Mouse (Mus musculus) CD4-positive helper T cell, adult 2 months (primary cell): ENCODE measurements at regions not wholly inside any gene's neighbourhood (a gene's known extent, or its start where the extent isn't known, plus 50 kb on each side); places are given as distances from the start of the nearest gene placed in this dataset.

ENCODE experiments used
- DNase-seq: peaks from one replicate; pipeline ENCODE4 v3.0.0-alpha.2; 2012; ENCODE audit warnings: low read depth, missing footprints, low spot score

DNA sequence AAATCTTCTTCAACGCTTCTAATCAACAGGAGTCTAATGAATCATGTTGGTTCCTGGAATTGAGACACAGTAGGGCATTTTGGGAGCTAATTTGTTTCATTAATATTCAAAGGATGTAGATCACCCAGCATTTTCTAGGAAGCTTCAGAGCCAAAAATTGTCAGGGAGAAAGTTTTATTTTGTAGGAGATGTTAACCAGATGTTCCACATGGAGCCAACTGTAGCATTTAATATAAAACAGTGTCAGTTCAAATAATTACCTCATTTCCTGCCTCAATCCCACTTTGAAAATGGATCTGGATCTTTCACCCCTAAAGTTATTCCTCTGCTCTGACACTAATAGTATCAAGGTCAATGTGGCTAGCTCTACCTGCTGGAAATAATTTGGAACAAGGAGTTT is 389.6 kb upstream of the Lmcd1 start:
- no peak for DNase-seq

DNA sequence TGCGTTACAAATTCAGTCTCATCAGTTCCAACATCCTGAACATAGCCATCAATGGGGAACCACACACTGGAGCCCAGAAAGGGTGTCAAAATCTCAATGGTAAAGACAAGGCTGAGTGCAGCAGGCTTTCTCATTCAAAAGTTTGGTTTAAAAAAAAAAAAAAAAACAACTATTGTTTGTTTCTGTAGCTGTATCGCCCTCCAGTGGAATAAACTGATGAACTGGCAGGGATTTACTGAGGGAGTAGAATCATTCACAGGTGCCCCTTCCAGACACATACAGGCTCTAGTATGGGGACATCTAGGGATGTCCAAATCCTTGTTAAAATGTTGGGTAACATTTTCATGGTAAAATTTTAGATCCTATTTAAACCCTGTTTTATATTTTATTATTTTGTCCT is 361.6 kb upstream of the Lmcd1 start:
- DNase-seq = no peak

DNA sequence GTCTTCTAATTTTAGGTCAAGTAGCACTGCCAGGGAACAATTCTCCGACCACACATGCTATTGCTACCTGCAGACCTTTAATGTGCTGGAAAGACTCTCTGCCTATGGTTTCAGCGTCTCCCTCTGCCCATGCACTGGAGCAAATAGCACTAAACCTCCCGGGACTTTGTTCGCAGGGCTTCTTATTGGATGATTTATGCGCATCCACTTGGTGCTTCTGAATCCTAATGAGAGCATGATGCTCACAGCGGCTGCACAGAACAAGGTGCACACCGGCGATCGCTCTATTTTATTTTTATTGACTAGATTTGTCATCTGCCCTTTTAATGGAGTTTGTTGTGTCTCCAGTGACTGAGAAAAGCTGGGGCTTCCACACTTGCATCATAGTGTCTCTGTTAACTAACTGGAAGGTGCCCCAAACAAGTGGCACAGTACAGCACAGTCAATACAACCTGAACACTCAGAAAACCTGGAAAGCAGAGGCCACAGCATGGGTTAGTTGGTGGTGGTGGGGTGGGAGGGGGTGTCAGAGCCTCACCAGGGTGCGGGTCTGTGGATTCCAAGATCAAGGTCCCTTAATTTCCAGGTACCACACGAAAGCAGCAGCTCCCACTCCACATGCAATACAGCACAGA is 359.7 kb upstream of the Lmcd1 start:
- DNase-seq = no peak

DNA sequence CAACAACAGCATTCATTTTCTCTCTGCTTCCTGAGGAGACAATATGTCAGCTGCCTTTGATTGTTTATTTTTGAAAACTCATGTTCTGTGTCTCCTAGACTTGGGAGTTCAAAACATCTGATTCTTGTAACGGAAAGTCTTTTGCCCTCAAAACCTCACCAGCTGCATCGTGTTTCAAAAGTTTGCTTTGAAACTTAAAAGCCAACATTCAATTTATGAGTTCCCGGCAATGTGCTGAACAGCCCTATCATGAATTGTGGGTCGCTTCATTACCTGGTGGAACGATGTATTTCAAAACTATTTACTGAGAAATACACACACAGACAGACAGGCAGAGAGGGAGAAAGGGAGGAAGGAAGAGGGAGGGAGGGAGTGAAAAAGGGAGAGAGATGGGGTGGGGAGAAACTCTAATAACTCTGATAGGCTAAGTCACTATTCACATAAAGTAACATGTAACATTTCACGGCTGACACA is 356.3 kb upstream of the Lmcd1 start:
- DNase-seq = no peak

DNA sequence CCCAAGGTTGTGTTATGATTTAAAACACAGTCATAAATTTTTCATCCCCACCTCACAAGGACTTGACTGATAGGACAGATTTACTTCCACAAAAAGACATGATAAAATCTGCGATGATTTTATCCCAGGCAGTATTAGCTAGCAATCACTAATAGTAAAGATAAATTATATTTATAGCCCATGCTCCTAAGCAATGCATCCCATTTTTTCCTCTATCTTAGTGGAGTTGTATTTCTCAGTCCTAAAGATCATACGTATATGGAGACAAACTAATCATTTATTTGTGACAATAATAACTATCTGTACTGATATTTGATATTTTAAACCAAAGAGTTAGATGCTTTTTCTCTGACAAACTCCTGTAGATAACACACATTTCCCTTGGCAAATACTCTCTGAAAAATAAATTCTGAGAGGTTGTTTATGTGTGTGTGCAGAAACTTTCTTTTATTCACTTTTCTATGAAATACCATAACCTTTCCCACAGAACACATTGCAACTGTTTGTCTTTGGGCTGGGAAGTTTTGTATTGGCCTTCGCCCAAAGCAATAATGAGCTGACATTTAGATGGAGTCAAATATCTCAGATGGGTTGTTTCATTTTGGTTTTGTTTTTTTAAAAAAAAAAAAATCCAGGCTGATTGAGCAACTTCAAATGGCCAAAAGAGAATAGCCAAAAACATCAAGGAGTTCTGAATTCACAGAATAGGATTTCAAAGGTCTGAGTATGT is 355.5 kb upstream of the Lmcd1 start:
- DNase-seq = no peak

DNA sequence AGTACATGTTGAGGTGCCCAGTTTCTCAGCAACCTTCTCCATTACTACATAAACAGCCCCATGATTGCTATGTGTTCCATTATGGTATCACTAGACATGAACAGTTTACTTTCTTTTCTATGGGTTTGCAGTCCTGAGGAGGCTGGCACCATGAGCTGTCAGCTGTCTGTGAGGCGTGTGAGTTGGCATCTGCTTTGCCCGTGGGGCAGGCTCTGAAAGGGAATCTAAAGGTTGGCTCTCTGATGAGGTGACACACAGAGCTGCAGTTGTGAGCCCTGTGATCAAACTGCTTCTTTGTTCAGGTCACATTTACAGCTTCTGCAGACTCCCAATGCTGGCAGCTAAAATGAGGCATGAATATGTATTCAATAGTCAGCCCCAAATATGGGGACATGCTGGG is 341.0 kb upstream of the Lmcd1 start:
- no peak for DNase-seq

DNA sequence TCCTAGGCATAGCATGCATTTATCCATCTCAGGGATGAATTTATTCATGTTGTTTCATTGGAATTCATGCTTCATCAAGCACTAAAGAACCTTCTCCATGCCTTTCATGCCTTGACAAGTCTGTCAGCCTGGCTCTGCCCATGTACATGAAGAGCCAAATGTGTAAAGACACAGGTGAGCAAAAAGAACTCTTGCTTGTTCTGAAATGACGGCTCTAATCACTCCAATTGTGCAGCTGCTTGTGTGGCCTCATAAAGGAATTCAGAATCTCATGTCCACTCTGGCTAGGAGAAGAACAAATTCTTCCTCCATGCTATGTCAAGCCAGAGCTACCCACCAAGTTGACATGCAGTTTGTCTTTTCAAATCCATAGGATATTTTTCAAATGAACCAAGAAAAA is 319.2 kb upstream of the Lmcd1 start:
- DNase-seq = no peak

DNA sequence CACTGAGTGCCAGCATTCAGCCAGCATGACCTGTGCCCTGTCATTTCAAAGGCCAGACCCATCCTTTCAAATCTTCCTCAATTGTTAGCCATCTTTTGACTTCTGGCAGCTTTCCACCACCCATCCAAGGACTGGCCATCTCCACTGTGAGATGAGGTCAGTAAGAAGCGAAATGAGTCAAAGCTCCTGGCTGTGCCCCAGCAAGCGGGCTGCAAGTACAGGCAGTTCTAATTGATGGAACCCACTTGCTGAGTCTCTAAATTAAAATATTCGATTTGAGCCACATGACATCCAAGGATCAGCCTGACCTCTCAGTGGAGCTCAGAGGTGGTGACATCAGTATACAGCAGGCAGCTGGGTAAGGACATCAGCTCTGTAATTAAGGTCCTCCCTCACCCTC is 307.8 kb upstream of the Lmcd1 start:
- no peak for DNase-seq

DNA sequence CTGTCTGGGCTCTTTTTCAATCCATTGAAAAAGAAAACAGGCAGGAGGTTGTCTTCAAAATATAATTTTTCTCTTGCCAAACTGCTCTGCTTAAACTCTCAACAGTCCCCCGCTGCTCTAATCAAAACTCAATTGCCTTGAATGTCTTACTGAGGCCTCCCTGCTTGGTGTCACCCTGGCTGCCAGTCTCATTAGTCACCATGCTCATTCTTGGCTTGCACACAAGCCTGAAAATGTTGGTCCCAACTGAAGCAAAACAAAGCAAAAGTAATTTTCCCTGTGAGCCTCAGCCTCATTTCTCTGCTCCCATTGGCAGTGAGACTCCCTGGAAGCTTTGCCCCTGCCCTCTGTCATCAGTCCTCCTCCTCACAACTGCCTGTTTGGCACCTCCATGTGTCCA is 288.1 kb upstream of the Lmcd1 start:
- no peak for DNase-seq

DNA sequence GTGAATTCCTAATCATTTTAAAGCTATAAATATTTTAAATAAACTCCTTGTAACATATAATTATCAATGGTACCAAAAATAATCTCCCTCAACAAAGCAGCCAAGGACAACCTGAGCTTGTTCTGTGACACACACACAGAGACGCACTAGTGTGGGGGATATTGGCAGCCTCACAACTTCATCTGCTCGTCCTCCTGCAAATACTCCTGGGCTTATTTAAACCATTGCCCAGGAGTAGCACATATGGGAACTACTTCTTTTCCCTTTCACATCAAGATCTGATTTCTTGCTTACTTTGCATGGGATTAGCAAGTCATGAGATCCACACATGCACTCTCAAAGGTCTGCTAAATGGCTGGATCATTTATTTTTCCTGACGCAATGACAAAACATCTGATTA is 277.7 kb upstream of the Lmcd1 start:
- DNase-seq = no peak

DNA sequence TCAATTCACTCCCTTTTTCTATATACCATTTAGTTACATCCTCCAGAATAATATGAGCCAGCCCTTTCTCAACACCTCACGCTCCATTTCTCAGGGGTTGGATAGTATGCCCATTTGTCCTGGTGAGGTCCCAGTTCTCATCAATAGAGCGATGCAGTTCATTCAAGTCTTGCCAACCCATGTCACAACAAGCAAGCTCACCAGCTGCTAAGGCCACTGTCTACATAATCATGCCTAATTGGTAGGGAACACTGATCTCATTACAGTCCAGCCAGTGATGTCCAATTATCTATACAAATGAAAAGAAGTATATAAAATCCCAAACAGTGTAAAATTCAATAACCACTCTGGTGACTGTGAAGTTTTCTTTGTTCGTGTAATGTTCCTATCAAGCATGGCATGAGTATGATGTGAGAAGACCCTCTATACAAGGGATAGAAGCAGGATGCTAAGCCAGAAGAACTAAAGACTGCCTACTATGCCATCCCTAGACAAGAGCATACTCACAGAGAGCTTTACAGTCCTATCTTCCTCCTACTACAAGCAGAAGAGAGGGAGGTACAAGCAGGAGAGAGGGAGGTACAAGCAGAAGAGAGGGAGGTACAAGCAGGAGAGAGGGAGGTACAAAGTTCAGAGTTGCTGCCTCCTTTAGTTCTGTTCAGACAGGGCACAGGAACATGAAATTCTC is 269.6 kb upstream of the Lmcd1 start:
- no peak for DNase-seq

DNA sequence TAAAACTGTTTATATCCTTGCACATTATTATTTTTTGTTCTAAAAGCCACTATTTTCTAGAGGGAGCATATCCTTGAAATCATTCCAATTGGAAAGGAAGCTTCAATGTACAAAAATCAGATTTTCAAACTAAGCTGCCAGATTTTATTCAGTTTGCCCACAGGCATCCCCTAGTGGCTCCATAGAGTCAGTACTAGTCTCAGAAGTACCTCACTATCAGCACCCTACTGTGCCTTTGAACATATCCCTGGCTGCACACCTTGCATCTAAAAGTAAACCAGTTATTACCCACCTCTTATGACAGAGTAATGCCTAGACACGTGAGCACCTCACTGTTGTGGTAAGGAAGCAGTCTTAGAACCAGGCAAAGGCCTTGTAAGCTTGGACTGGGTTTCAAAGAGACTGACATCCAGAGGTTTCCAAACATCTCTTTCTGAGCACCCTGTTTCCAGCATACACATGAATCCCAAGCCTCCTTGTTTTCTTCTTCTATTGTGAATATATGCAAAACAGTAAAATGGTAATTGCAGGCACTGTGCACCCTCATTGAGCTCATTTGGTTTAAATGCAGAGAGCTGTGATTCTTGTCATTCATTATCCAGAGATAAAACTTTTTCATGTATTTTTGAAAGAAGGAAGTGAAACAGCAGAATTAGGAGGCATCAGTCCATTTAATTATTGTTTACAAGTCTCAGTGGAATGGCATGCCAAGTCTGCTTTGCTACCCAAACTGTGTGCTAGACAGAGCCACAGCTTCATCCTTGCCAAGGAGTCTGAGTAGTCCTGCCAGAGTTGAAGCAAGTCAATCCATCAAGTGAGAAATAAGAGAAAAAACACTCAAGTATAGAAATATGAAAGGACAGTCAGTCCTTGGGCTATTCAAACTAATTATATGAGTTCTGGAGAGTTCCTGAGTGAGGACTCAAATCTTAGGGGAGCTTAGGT is 247.0 kb upstream of the Lmcd1 start:
- DNase-seq = no peak

DNA sequence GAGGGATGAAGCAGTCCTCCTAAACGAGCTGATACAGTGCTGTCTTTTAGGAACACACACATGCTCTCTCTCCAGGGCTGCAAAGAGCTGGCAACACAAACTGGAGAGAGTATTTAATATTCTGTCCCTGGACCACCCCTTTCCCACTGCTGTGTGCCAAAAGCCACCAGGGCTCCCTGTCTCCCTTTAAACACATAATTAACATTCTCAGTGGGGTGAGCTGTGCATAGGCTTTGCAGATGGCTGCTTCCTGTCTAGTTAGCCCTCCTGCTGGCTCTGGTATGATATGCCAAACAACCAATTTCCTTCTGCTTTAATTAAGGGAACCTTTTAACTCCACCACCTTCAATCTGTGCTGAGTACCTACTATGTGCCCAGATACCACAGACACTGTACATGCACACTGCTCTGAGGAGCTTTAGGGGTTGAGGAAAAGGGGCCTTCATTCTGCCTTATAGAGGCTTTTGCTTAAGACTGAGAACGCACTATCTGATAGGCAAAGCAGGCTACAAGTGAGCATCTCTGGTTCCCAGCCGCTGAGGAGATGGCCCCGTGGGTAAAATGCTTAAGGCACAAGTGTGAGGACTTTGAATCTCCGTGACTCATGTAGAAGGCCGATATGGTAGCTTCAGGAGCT is 222.9 kb upstream of the Lmcd1 start:
- no peak for DNase-seq

DNA sequence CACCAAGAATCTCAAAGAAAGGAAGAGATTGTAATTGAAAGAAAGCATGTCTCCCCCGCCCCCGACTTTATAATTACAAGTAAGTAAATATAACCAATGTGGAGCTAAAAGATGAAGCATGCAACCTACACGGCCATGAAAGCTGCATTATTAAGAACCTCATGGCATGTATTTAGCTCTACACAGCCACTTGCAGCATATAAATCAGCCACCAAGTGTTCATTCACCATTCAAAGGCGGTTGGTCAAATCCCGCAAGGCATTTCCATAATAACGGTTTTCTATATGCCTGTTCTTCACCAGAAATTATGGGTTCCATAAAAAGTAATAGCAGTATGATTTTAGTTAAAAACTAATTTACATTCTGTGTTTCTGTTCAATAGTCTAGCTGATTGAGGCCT is 221.4 kb upstream of the Lmcd1 start:
- DNase-seq = no peak

DNA sequence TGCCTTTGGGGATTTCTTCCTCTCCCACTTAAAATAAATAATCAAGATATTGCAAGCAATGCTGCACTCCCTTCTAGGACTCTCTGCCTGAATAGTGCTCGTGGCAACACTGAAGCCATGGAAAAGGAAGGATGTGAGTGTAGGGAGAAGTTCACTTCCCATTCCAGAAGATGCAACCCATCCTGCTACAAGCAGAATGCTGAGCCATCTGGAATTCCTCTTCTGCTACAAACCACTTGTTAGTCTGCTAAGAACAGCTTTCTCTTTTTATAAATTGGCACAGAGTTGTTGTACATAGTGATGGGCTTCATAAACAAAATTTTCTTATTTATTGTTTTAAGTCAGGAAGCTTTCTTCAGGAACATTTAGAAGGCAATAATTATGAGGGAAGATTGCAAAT is 215.7 kb upstream of the Lmcd1 start:
- DNase-seq = no peak

DNA sequence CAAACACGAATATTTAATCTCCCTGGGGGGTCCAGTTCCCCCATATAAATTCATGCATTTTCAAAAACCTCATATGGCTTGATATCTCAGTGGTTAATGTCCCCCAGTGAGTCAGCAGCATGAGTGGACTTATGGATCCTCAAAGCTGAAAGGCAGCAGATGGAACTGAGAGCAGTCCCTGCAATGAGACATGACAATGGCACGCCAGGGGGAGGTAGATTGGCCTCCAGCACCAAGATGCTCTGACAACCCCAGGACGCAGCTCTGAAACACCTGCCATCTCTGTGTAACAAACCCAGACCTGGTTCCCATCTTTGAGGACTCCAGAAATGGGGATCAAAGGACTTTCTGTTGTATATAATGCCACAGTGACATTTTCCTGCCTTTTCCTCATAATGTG is 210.6 kb upstream of the Lmcd1 start:
- DNase-seq = no peak

DNA sequence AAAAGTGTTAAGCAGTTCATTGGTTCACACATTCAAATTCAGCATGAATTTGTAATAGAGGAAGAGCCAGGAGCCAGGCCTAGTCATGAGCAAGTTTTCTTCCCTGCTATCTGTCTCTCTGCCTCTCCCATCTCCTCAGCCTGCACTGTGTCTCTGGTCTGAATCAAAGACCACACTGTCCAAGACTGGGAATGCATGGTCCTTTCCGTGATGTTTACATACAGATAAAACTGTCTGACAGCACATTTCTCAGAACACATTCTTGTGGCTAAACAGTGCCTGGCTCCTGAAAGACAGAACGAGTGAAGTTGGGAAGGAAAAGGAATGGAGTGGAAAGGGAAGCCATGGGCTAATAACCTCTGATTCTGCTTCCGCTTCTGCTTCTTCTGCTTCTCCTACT is 183.0 kb upstream of the Lmcd1 start:
- DNase-seq = no peak

DNA sequence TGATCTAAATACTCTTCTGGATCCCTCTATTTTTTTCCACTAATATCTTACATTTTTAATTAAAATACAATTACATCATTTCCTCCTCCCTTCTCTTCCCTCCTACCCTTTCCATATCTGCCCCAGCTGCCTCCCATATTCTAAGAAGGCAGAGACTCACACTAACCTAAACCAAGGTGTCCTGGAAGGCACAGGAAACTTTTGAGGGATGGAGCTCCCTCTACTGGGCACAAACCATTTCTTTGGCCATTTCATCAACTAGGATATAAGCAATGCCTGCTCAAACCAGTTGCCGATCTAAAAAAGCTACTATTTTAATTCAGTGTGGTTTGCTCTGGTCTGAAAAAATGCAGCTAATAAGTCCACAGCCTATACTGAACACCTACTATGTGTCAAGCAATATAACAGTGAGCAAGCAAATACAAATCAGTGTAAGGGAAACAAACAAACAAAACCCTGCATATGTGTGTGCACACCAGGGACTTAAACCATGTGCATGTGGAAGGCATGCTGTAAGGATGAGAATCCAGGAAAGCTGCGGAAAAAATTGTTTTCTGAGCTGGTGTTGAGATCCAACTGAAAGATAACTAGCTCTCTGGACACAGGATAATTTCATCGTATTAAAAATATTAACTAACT is 182.3 kb upstream of the Lmcd1 start:
- no peak for DNase-seq

DNA sequence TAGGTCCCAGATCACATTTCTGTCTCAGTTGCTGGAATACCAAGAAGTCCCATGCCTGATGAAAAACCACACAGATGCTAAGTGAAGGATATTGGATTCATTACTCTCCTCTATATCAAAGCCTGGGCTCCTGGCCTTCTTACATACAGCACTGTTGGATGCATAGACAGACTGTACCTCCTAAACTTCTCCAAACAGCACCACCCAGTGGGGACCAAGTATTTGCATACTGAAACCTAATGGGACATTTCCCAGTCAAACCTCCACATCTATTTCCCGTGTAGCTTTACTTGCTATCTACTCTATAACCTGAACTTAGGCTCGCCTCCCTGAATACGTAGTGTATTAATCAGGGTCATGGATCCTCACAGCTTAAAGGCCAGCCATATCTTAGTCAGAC is 180.3 kb upstream of the Lmcd1 start:
- DNase-seq = no peak

DNA sequence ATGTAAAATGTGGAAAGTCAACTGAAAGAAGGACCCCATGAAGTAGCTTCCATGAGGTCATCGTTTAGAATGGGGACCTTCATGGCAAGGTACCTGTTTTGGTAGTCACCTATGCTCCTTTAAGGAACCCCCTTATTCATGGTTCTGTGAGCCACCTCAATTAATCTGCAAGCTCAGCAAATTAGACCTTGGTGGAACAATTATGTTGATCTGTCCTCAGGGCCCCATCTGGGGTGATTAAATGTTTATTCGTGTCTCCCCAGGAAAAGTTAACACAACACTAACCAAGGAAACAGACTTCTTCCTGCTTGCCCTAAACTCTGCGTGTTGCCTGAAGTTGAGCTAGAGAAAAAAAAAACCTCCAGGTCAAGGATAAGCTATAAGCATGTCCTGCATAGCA is 175.9 kb upstream of the Lmcd1 start:
- no peak for DNase-seq

DNA sequence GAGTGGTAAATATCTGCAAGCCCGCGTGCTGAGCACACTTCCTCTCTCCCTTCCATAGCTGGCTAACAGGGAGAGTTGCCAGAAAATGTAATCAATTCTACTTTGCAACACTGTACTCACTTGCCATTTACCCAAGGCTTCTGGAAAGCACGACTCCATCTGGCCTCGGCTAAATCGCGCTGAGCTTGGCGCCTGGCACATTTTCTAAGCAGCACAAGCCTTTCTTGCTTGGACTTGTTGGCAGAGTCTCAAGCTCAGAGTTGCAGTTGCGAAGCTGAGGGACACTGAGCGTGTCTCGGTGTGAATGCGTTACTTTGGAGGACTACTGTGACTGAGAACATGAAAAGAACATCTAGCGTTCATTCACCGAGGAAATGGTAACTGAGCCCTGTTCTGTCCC is 164.9 kb upstream of the Lmcd1 start:
- DNase-seq = no peak
